Mouse (Mus musculus): ENCODE measurements around the gene Tkt.

- TF ChIP-seq EP300 (IDR thresholded peaks at IDR 0.05; ENCODE audit: insufficient read depth, low read depth, low read length), result no peak
- TF ChIP-seq CTCF (IDR thresholded peaks at IDR 0.05; ENCODE audit: low read depth, low read length), result no peak
- no peak for TF ChIP-seq POLR2A (IDR thresholded peaks at IDR 0.05; ENCODE audit: insufficient read depth, low read length)
Observed at GRCm38 (mm10) chr14:30531431-30531830, 16.7 kb upstream of the Tkt start.
